Mouse (Mus musculus) G1E (cell line): Measurements from ENCODE around the gene Lmo7. TPM values are rescaled to one million over a fixed set of nuclear protein-coding genes. Genes with fewer than 3 reads are reported as not detected.

Experiments used
- ATAC-seq: 2 replicates; pipeline ENCODE4 v1.8.0; 2016; ENCODE audit warnings: mild to moderate bottlenecking; ENCODE audit not compliant: insufficient number of reproducible peaks, poor library complexity, low FRiP score, severe bottlenecking; ENCODE audit errors: extremely low read depth
- DNase-seq: peaks from one replicate; pipeline ENCODE4 v3.0.0; 2012; ENCODE audit warnings: low spot score
- H3K27me3 ChIP-seq: 2 replicates; pipeline ENCODE4 v1.6.1; 2012; ENCODE audit warnings: mild to moderate bottlenecking, low read length, inconsistent platforms; ENCODE audit not compliant: insufficient read depth
- H3K36me3 ChIP-seq: replicated peaks from 2 replicates; pipeline ENCODE3; 2012; ENCODE audit warnings: mild to moderate bottlenecking, inconsistent platforms
- H3K4me1 ChIP-seq: 2 replicates; pipeline ENCODE4 v1.6.1; 2012; ENCODE audit warnings: low read depth, low read length, inconsistent platforms, mixed read lengths; ENCODE audit not compliant: insufficient read depth
- H3K4me3 ChIP-seq: 2 replicates; pipeline ENCODE4 v1.5.1; 2012; ENCODE audit warnings: low read depth, mild to moderate bottlenecking, inconsistent platforms, low read length, moderate library complexity, mixed read lengths
- H3K9me3 ChIP-seq: replicated peaks from 2 replicates; pipeline ENCODE4 v1.6.1; 2012; ENCODE audit warnings: inconsistent platforms
- CTCF ChIP-seq: IDR thresholded peaks from 2 replicates; pipeline ENCODE4 v1.5.1; 2012; ENCODE audit warnings: low read depth, low read length, inconsistent platforms, mixed read lengths
- GATA1 ChIP-seq: IDR thresholded peaks from 2 replicates; pipeline ENCODE4 v1.6.1; 2012; ENCODE audit warnings: borderline replicate concordance, low read length, inconsistent platforms, mixed read lengths
- GATA2 ChIP-seq: IDR thresholded peaks from 2 replicates; pipeline ENCODE4 v1.6.1; 2012; ENCODE audit warnings: low read depth, low read length, inconsistent platforms, borderline replicate concordance
- POLR2AphosphoS5 ChIP-seq: IDR thresholded peaks from 2 replicates; pipeline ENCODE4 v1.6.1; 2012; ENCODE audit warnings: low read depth, low read length, inconsistent platforms; ENCODE audit not compliant: insufficient replicate concordance
- TAL1 ChIP-seq: conservative IDR thresholded peaks from 2 replicates; pipeline ENCODE4 v1.6.1; 2012; ENCODE audit warnings: low read depth, low read length, inconsistent platforms, mixed read lengths
- polyA plus RNA-seq: library from polyadenylated mRNA; stranded (reverse); fragments of >175 nt; gene quantifications from 2 replicates; pipeline ENCODE4 v1.2.3, GENCODE M21; 2012
- total RNA-seq, 2 experiments: library from RNA; stranded (forward) in 1 of 2; stranded (reverse) in 1 of 2; fragments of 200-1000 nt in 1 of 2; fragments of >200 nt in 1 of 2; fragmentation: Nextera tagmentation in 1 of 2; gene quantifications; 2 replicates each; pipeline ENCODE4 v1.2.3; 2014 to 2017

Lmo7 gene
- total and polyA plus RNA-seq, 3 experiments = 0.71 TPM; not detected in 2

DNA sequence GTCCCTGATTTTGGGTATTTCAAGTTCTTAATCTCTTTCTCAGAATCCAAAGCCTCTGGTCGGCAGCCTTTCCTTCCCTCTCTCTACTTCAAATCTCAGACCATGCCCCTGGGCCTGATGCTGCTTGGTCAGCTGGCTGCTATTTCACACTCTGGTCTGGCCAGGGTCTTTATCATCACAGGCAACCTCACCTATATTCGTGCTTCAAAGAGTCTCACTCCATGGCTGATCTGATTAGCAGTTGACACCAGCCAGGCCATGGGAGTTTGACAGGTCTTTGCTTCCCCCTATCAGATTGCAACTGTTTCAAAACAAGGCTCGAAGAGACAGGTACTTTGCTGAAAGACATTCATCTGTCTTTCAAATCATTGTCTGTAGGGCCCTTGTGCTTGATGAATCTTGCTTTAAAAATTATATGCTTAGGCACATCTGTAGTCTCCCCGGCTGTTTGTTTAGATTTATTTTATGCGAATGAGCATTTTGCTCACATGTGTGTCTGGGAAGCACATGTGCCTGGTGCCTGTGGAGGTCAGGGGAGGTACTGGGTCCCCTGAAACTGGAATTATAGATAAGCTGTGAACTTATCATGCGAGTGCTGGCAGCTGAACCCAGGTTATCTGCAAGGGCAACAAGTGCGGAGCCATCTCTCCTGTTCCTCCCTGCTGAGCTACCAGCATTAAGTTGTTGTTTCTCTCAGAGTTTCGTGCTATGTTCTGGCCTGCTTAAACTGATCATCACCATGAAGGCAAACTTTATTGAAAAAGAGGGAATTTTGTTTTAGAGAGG lies 116.5 kb downstream of the Lmo7 start:
- peaks cover 51% of the 10 kb centered on the region for H3K9me3 ChIP-seq
- ATAC-seq = no peak
- H3K4me3 ChIP-seq = no peak overlapping the region
- no peak for DNase-seq
- no peaks in the 10 kb centered on the region for H3K36me3 ChIP-seq
- no peaks in the 10 kb centered on the region for H3K27me3 ChIP-seq
- TF ChIP-seq GATA1 (no peak), POLR2AphosphoS5 (no peak), GATA2 (no peak), CTCF (no peak), TAL1 (no peak)
- no peaks in the 10 kb centered on the region for H3K4me1 ChIP-seq

- H3K36me3 ChIP-seq = no peaks in the 10 kb centered on the region
- TF ChIP-seq GATA2 (no peak), TAL1 (no peak), GATA1 (no peak), CTCF (no peak), POLR2AphosphoS5 (no peak)
- ATAC-seq (no peak), DNase-seq (no peak)
- H3K4me3 ChIP-seq = no peak overlapping the region
- no peaks in the 10 kb centered on the region for H3K4me1 ChIP-seq
- peaks cover 55% of the 10 kb centered on the region for H3K9me3 ChIP-seq
- no peaks in the 10 kb centered on the region for H3K27me3 ChIP-seq
Observed at GRCm38 (mm10) chr14:101847520-101847919, 117.8 kb downstream of the Lmo7 start.

DNA sequence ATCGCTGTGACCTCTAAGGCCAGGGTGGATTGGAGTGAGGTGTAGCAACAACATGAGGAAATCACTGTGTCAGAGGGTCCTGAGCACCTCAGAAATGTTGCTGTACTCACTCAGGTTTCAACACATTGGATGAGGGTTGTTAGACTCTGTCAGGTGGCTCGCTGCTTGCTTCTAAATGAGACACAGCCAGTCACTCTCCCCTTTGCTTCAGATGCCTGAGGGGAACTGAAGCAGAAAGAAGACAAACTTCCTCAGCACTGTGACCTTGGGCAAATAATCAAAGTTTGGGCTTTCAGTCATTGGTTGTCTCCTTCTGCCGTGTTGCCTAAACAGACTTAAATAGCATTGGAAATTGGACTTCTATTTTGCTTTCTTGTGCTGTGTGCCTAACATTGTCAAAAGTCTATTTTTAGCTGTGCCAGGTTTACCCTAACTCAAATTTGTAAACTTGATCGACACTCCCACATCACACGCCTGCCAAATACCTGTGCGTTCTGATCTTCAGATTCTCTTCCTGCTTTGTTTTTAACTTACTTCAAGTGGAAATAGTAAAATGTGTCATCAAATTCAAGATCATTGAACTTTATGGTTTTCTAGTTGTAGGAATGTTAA lies 122.9 kb downstream of the Lmo7 start:
- Histone ChIP-seq H3K27me3 (no peaks in the 10 kb centered on the region), H3K9me3 (peaks cover 36% of the 10 kb centered on the region), H3K4me1 (no peaks in the 10 kb centered on the region), H3K4me3 (no peak overlapping the region), H3K36me3 (no peaks in the 10 kb centered on the region)
- DNase-seq (no peak), ATAC-seq (no peak)
- TF ChIP-seq TAL1 = no peak
- TF ChIP-seq POLR2AphosphoS5 = no peak
- TF ChIP-seq CTCF = no peak
- no peak for TF ChIP-seq GATA2
- TF ChIP-seq GATA1 = no peak

GRCm38 (mm10) chr14:101853207-101853606 lies 123.5 kb downstream of the Lmo7 start:
- H3K4me1 ChIP-seq = no peaks in the 10 kb centered on the region
- H3K27me3 ChIP-seq = no peaks in the 10 kb centered on the region
- H3K36me3 ChIP-seq = no peaks in the 10 kb centered on the region
- H3K9me3 ChIP-seq = peaks cover 33% of the 10 kb centered on the region
- DNase-seq (no peak), ATAC-seq (no peak)
- TF ChIP-seq GATA2 (no peak), CTCF (no peak), GATA1 (no peak), TAL1 (no peak), POLR2AphosphoS5 (no peak)
- no peak overlapping the region for H3K4me3 ChIP-seq

DNA sequence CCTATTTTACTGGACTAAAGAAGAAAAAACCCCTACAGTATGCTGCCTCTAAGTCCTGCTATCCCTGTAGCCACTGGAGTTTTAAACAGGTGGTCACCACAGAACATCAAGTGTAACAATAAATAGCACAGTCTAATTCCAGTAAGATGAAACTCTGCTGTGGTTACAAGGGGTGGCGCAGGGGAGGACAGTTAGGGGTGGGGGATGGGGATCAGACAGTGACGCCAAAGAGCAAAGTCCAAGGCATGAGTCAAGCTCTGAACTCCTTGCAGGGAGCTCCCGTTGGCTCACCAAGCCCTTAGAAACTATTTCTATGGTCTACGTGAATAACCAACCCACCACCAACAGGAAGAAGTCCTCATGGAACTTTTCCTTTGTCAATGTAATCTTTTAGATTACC lies 124.0 kb downstream of the Lmo7 start:
- Histone ChIP-seq H3K4me1 (no peaks in the 10 kb centered on the region), H3K36me3 (no peaks in the 10 kb centered on the region), H3K9me3 (peaks cover 31% of the 10 kb centered on the region), H3K27me3 (no peaks in the 10 kb centered on the region), H3K4me3 (no peak overlapping the region)
- TF ChIP-seq GATA2 (no peak), GATA1 (no peak), CTCF (no peak), POLR2AphosphoS5 (no peak), TAL1 (no peak)
- DNase-seq (no peak), ATAC-seq (no peak)

DNA sequence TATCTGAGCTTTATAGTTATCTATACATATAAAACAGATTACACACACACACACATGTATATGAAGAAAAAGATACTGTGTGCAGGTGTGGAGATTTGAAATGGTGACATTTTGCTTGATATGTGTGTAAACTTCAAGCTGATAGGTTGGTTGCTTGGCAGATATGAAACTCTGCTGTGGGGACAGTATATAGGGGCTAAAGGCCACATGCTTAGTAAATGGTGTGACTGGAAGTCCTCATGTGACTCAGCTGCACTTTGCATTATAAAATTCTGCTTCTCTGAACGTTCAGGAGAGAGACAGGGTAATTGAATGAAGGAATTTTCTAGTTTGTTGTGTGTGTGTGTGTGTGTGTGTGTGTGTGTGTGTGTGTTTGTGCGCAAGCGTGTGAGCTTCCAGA lies 124.5 kb downstream of the Lmo7 start:
- Histone ChIP-seq H3K9me3 (peaks cover 26% of the 10 kb centered on the region), H3K27me3 (no peaks in the 10 kb centered on the region)
- TF ChIP-seq GATA2 (no peak), TAL1 (no peak), POLR2AphosphoS5 (no peak)

More for the DNA sequence above, 124.5 kb downstream of the Lmo7 start:
- no peaks in the 10 kb centered on the region for H3K36me3 ChIP-seq
- H3K4me1 ChIP-seq = no peaks in the 10 kb centered on the region
- no peak for ATAC-seq
- no peak overlapping the region for H3K4me3 ChIP-seq
- DNase-seq = no peak
